Mouse (Mus musculus): ENCODE measurements around the gene Creb3l1. TPM values are rescaled to one million over a fixed set of nuclear protein-coding genes. Genes with fewer than 3 reads are reported as not detected.

The Creb3l1 gene
- polyA plus RNA-seq, 1 experiment from 2014 or later, result 10.9 TPM

DNA sequence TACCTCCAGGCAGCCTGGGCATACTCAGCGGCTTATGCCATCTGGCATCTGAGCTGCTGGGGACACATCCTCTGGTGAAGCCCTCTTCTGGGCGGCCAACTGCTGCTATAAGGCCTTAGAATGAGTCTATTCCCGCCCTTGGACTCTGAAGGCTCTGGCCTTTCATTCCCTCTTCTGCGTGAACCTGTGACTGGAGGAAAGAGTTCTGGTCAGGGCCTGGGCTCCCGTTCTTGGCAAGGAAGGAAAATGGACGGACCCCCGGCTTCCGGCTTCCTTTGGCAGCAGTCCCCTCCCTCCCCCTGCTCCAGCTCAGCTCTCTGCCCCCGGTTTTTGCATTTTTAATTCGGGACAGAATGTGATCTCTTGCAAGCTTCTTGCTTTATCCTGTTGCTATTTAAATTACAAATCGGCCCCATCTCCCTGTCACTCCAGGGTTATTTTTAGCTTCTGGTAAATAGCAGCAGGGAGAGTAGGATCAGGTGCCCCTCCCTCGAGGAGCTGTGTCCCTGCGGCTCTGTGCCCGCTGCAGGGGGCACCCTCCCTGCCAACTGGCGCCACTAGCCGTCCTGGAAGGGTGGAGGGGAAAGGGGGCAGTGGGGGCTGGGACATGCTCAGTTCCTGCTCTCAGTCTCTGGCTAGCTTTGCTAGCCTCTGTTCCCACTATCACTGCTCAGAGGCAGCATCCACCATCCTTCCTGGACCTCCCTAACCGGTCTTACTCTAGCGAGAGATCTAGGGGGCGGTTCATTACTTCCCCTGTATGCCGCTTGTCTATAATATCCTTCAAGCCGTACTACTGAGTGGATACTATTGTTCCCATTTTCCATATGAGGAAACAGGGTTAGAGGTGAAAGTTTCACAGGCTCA lies 52.8 kb downstream of the Creb3l1 start:
- H3K9me3 ChIP-seq, result no peaks in the 10 kb centered on the region
- no peaks in the 10 kb centered on the region for H3K36me3 ChIP-seq
- peaks cover 65% of the 10 kb centered on the region for H3K27me3 ChIP-seq
- peak overlapping the region; percentile 23 for H3K4me2 ChIP-seq (replicated peaks)
- H3K4me3 ChIP-seq, result no peak overlapping the region
- H3K27ac ChIP-seq, result no peak overlapping the region; the same call in none of the 2 replicates
- peaks cover 38% of the 10 kb centered on the region for H3K4me1 ChIP-seq
- no peak for ATAC-seq (ENCODE audit: low FRiP score, low read depth)
- 28% methylated on average over 21 of the region's 21 CpGs for WGBS
- H3K9ac ChIP-seq, result no peak overlapping the region

DNA sequence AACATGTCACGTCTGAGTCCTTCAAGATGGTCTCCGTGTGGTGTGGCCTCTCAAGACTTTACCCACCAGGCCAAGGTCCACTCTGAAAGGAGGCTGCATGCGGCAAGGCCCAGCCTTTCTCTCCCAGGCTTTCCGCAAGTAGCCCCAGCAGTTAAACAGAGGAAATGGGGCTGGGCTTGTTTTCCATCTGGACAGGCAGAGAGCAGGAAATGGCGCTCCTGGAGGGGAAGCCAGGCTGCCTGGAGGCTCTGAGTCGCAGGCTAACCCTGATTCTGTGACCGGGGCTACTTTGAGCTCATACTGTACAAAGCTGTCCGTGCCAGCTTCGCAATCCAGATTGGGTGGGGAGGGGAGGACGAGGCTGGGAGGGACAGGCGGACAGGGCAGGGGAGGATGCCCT lies 56.3 kb downstream of the Creb3l1 start:
- no peak overlapping the region for H3K4me2 ChIP-seq (replicated peaks)
- H3K4me1 ChIP-seq, result peaks cover 26% of the 10 kb centered on the region
- H3K36me3 ChIP-seq, result no peaks in the 10 kb centered on the region
- no peak overlapping the region for H3K4me3 ChIP-seq
- no peak overlapping the region for H3K9ac ChIP-seq
- ATAC-seq (ENCODE audit: low FRiP score, low read depth), result no peak
- peaks cover 30% of the 10 kb centered on the region for H3K27me3 ChIP-seq
- 50% methylated on average over 11 of the region's 11 CpGs for WGBS
- no peaks in the 10 kb centered on the region for H3K9me3 ChIP-seq
- no peak overlapping the region for H3K27ac ChIP-seq

DNA sequence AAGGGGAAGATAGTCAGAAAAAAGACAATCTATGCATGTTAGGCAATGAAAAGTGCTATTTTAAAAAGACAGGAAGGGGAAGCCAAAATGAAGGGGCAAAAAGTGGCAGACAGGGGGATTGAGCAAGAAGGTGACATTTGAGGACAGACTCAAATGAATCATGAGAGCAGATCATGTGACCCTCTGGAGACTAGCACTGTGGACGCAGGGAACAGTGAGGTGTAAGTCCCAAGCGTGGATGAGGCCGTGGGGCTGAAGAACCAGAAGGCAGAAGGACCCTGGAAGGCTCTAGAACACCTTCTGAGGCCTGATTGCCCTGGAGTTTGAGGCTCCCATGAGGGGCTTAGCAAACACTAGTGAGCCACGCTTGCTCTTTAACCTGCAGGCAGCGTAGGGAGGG lies 57.9 kb downstream of the Creb3l1 start:
- Histone ChIP-seq H3K4me2 (replicated peaks) (no peak overlapping the region), H3K9me3 (no peaks in the 10 kb centered on the region), H3K4me1 (peaks cover 32% of the 10 kb centered on the region), H3K27me3 (peaks cover 14% of the 10 kb centered on the region; the same call in 1 of the 2 replicates), H3K4me3 (no peak overlapping the region), H3K9ac (no peak overlapping the region), H3K36me3 (no peaks in the 10 kb centered on the region), H3K27ac (no peak overlapping the region; the same call in 1 of the 2 replicates)
- no peak for ATAC-seq (ENCODE audit: low FRiP score, low read depth)
- WGBS, result 83% methylated on average over 5 of the region's 5 CpGs

GRCm38 (mm10) chr2:91965417-91965816 lies 58.9 kb downstream of the Creb3l1 start:
- peak overlapping the region; percentile 55 for H3K9ac ChIP-seq
- WGBS, result 15% methylated on average over 20 of the region's 20 CpGs
- peak overlapping the region; percentile 91 for H3K4me3 ChIP-seq
- peaks cover 34% of the 10 kb centered on the region for H3K4me1 ChIP-seq
- H3K9me3 ChIP-seq, result no peaks in the 10 kb centered on the region
- H3K4me2 ChIP-seq (replicated peaks), result peak overlapping the region; percentile 87
- H3K27me3 ChIP-seq, result 0 out of 2 replicates have a peak, but pooled peaks cover 6% of the 10 kb centered on the region
- no peak for ATAC-seq (ENCODE audit: low FRiP score, low read depth)
- peak overlapping the region; percentile 58 for H3K27ac ChIP-seq
- 0 out of 2 replicates have a peak, but pooled peaks cover under 1% of the 10 kb centered on the region for H3K36me3 ChIP-seq

DNA sequence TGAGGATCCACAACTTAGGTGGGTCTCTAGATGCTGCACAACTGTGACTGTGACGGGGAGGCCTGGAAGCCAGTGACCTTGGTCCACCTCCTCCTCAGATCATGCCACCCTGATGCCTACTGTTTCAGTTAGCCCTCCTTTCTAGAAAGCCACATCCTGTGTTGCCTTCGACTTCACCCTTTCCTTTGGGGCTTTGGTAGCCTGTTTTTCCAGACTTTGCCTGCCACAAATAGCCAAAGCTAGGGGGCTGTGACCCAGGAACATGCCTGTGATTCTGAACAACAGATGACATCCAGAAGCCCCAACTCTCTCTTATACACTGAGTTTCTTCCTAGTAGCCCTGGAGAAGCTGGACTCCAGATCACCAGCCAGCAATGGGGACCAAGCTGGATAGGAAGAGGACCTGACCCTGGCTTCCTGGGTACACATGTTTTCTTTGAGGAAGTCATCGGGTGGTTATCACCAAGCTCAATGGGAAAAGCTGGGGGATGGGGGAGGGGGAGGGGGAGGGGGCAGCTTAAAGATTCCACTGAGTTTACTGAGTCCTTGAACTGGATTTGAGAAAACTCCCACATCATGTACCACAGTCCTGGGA lies 59.6 kb downstream of the Creb3l1 start:
- Histone ChIP-seq H3K4me2 (replicated peaks) (peak overlapping the region; percentile 87), H3K9ac (no peak overlapping the region)
- 57% methylated on average over 3 of the region's 3 CpGs for WGBS

DNA sequence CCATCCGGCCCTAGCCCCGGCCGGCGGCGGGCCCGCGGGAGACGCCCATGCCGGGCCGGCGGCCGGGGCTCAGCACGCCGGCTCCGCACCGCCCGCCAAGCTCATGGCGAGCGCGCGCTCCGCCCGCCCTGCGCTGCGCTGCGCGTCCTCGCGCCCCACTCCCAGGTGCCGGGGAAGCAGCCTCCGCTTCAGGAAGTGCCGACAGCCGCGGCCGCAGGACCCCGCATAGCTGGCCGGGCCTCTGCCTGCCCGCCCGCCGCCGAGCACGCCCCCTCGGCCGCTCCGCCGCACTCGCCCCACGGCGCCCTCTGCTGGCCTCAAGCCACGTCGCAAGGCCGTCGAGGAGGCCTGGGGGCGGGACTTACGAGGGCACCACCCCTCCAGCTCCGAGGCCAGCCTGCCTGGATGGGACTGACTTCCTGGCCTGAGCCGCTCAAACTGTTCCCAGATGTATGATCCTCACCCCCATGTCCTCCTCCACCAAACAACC lies 60.8 kb downstream of the Creb3l1 start:
- H3K4me1 ChIP-seq, result peaks cover 43% of the 10 kb centered on the region
- peak overlapping the region; percentile 74 for H3K27ac ChIP-seq
- no peaks in the 10 kb centered on the region for H3K27me3 ChIP-seq
- ATAC-seq (ENCODE audit: low FRiP score, low read depth), result peak; percentile 92
- H3K36me3 ChIP-seq, result 0 out of 2 replicates have a peak, but pooled peaks cover 6% of the 10 kb centered on the region
- peak overlapping the region; percentile 91 for H3K4me3 ChIP-seq
- no peaks in the 10 kb centered on the region for H3K9me3 ChIP-seq
- WGBS, result 0% methylated on average over 56 of the region's 57 CpGs
- H3K9ac ChIP-seq, result peak overlapping the region; percentile 93
- peak overlapping the region; percentile 87 for H3K4me2 ChIP-seq (replicated peaks)

More for the DNA sequence above, 59.6 kb downstream of the Creb3l1 start:
- no peaks in the 10 kb centered on the region for H3K9me3 ChIP-seq
- no peak for ATAC-seq (ENCODE audit: low FRiP score, low read depth)
- H3K27ac ChIP-seq, result peak overlapping the region; percentile 58; the same call in 1 of the 2 replicates
- H3K27me3 ChIP-seq, result no peaks in the 10 kb centered on the region
- H3K4me1 ChIP-seq, result peaks cover 37% of the 10 kb centered on the region
- 0 out of 2 replicates have a peak, but pooled peaks cover 6% of the 10 kb centered on the region for H3K36me3 ChIP-seq
- H3K4me3 ChIP-seq, result peak overlapping the region; percentile 91

GRCm38 (mm10) chr2:91962864-91963401 lies 61.4 kb downstream of the Creb3l1 start:
- peak overlapping the region; percentile 91 for H3K4me3 ChIP-seq
- H3K27me3 ChIP-seq, result no peaks in the 10 kb centered on the region
- no peaks in the 10 kb centered on the region for H3K9me3 ChIP-seq
- ATAC-seq (ENCODE audit: low FRiP score, low read depth), result peak; percentile 8; the same call in 1 of the 2 replicates
- peak overlapping the region; percentile 74 for H3K27ac ChIP-seq
- 0% methylated on average over 39 of the region's 39 CpGs for WGBS
- H3K4me2 ChIP-seq (replicated peaks), result peak overlapping the region; percentile 87
- peak overlapping the region; percentile 93 for H3K9ac ChIP-seq
- 0 out of 2 replicates have a peak, but pooled peaks cover 6% of the 10 kb centered on the region for H3K36me3 ChIP-seq
- peaks cover 42% of the 10 kb centered on the region for H3K4me1 ChIP-seq

DNA sequence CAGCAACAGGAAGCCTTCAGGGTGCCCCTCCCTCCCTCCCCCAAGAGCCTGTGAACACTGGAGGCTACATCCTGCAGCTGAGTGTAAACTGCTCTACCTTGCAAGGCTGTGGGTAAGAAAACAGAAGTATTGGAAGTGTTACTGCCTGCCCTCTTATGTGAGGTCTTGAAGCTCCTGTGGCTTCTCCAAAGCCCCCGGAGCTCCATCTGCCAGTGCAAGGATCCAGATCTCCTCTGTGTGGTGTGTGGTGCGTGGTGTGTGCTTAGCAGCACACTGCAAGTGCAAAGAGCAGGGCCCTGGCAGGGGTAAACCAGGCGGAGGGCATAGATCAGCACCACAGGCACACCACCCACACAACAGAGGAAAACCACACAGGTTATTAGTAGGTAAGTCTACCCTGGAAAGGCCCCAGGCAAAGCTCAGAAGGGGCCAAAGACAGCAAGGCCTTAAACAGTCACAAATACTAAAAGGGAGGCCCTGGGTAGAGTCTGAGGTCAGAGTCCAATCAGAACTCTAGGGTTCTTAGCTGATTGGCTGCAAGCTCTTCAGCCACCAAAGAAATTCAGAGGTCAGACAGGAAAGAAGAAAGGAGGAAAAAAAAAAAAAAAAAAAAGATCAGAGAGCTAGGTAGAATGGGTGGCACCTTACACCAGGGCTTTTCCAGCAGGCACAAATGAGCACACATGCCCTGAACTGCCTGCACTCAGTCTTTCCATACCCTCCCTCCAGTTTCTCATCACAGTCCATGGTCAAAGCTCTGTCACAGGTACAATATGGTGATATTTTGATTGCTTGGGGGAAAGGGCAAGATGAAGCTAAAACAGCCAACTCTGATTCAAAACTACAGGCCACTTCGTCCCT lies 62.2 kb downstream of the Creb3l1 start:
- Histone ChIP-seq H3K9ac (peak overlapping the region; percentile 93), H3K27ac (no peak overlapping the region), H3K4me2 (replicated peaks) (peak overlapping the region; percentile 87), H3K9me3 (no peaks in the 10 kb centered on the region), H3K4me1 (peaks cover 48% of the 10 kb centered on the region), H3K27me3 (no peaks in the 10 kb centered on the region), H3K4me3 (peak overlapping the region; percentile 91), H3K36me3 (0 out of 2 replicates have a peak, but pooled peaks cover 6% of the 10 kb centered on the region)
- WGBS, result 51% methylated on average over 4 of the region's 4 CpGs
- ATAC-seq (ENCODE audit: low FRiP score, low read depth), result no peak

- Histone ChIP-seq H3K4me2 (replicated peaks) (no peak overlapping the region), H3K9me3 (no peaks in the 10 kb centered on the region), H3K4me3 (no peak overlapping the region), H3K27ac (no peak overlapping the region), H3K36me3 (0 out of 2 replicates have a peak, but pooled peaks cover 6% of the 10 kb centered on the region), H3K9ac (no peak overlapping the region), H3K4me1 (peaks cover 50% of the 10 kb centered on the region), H3K27me3 (no peaks in the 10 kb centered on the region)
- WGBS, result 89% methylated on average over 5 of the region's 5 CpGs
- no peak for ATAC-seq (ENCODE audit: low FRiP score, low read depth)
Measured at GRCm38 (mm10) chr2:91960459-91960858, 63.8 kb downstream of the Creb3l1 start.

DNA sequence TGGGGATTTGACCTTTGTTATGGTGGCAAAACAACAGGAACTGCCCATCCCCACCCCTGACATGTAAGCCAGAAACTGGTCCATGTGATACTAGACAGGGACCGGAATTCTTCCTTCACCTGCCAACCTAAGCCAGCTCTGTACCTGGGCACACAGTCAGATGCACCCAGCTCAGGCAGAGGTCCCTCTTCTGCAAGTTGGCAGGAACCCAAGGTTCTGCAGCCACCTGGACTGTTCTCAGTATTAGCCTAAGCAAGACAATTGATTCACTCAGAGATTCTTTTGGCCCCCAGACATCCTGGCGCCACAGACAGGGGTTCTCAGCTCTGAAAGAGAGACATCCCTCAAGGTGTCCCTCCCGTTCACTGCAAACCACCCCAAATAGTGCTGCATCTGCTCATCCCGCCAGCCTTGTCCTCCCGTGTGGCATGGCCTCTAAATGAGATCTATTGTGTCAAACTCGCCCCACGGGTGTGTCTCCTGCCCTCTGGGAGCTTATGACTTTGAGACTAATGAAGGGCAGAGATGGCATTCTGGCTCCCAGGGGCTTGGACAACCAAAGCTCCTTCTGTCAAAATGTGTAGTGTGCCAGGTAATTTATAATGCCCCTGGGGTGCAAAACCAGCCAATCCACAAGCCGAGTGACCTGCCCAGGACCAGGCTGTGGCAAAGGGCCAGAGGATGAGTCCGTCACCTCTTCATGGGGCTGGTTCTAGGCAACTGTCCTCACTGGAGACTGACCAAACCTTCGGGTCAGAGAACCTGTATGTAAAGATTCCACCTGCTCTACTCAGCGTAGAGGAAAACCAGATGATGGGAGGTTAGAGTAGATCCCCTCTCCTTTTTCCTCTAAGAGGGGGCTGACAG lies 64.5 kb downstream of the Creb3l1 start:
- WGBS, result 83% methylated on average over 11 of the region's 11 CpGs
- H3K4me2 ChIP-seq (replicated peaks), result no peak overlapping the region; the same call in 1 of the 2 replicates
- H3K27me3 ChIP-seq, result no peaks in the 10 kb centered on the region
- H3K9me3 ChIP-seq, result no peaks in the 10 kb centered on the region
- no peak overlapping the region for H3K27ac ChIP-seq
- H3K4me1 ChIP-seq, result peaks cover 52% of the 10 kb centered on the region
- no peak overlapping the region for H3K4me3 ChIP-seq
- no peak for ATAC-seq (ENCODE audit: low FRiP score, low read depth)
- H3K36me3 ChIP-seq, result 0 out of 2 replicates have a peak, but pooled peaks cover 6% of the 10 kb centered on the region
- peak overlapping the region; percentile 35 for H3K9ac ChIP-seq

Data from limb, embryonic 13.5 days (tissue).